ENCODE assay signal across 10 mouse cellular contexts in the genomic region with DNA sequence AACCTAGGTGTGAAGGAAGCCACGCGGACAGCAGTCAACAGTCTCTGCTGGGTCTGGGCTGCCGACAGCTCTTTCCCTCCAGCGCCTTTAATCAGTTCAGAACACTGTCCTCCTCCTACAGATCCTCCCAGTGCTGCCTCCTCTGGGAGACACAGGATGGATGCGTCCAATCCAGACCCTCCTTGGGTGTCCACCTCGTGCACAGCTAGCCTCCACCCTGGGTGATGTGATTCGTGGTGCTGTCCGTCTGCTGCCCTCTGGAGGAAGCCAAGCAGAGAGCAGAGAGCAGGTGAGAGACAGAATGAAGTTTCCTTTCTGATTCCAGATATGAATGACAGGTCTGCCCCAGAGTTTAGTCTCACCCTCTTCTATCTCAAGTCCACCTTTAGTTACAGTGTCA. TPM values are rescaled to one million over a fixed set of nuclear protein-coding genes. Genes with fewer than 3 reads are reported as not detected.
A peak's percentile ranks its signal among the peaks of the same experiment; 100 is the strongest.
DNase-seq lines count a peak whose midpoint lies in the region; ATAC-seq lines count a peak whose summit lies in the region.
"Had no signal": no experiment of that assay in that cellular context is flagged by ENCODE, and none has a peak within 500 bp of the region (broad histone marks: within the 10 kb centered on the region; RNA-seq: fewer than 3 reads in every experiment).

No protein-coding gene starts in this region.

- no peaks in the 10 kb centered on the region for H3K27me3 ChIP-seq in heart, embryonic 16.5 days (ENCODE audit: control insufficient read depth, insufficient read depth, low read length)
- H3K27me3 ChIP-seq: limb, embryonic 13.5 days had no signal

- no peak overlapping the region for H3K9ac ChIP-seq in heart, embryonic 16.5 days (ENCODE audit: low read length)
- H3K9ac ChIP-seq: limb, embryonic 13.5 days had no signal

- H3K9me3 ChIP-seq in heart, embryonic 16.5 days (replicated peaks; ENCODE audit: control insufficient read depth, low read length), result no peaks in the 10 kb centered on the region
- H3K9me3 ChIP-seq: limb, embryonic 13.5 days had no signal

- H3K4me3 ChIP-seq in heart, embryonic 16.5 days (ENCODE audit: low read length), result no peak overlapping the region
- H3K4me3 ChIP-seq: erythroblast, embryonic 14.5 days; limb, embryonic 13.5 days had no signal

- no peak for ATAC-seq in cerebellum, adult (ENCODE audit: insufficient number of reproducible peaks, low FRiP score, low TSS enrichment)
- 0 out of 2 replicates have a peak, but pooled peaks have one; percentile 52 for ATAC-seq in heart, embryonic 16.5 days (replicated peaks; ENCODE audit: extremely low read depth, insufficient read depth, low FRiP score)

- no peaks in the 10 kb centered on the region for H3K36me3 ChIP-seq in heart, embryonic 16.5 days (ENCODE audit: control insufficient read depth, insufficient read depth)
- H3K36me3 ChIP-seq: limb, embryonic 13.5 days had no signal

- H3K4me1 ChIP-seq in heart, embryonic 16.5 days (ENCODE audit: control insufficient read depth, insufficient read depth, low read length), result no peaks in the 10 kb centered on the region

- H3K27ac ChIP-seq in heart, embryonic 16.5 days (ENCODE audit: low read length), result no peak overlapping the region
- H3K27ac ChIP-seq: limb, embryonic 13.5 days had no signal

- no peak overlapping the region for H3K4me2 ChIP-seq in heart, embryonic 16.5 days (ENCODE audit: low read depth, low read length)
- H3K4me2 ChIP-seq: limb, embryonic 13.5 days had no signal

- DNase-seq in cerebellum, adult 18-20 months, result peak; percentile 5 to 10
- peak; percentile 26 for DNase-seq in right cerebral cortex, adult 18-20 months
- no peak for DNase-seq in right cerebral cortex, postnatal 36 days (ENCODE audit: low spot score in 2 of 2)
- peak; percentile 36 to 40 for DNase-seq in layer of hippocampus, postnatal 10 days (ENCODE audit: low spot score in 2 of 2)
- peak; percentile 18 for DNase-seq in ovary, postnatal 10 days (ENCODE audit: low spot score)
- DNase-seq in MN1 (ENCODE audit: low spot score), result no peak

- WGBS in heart, embryonic 16.5 days, result 27% methylated on average over 8 of the region's 8 CpGs

RNA-seq across cellular contexts. Expression of a gene that starts 6.1 kb away (rescaled TPM):
- polyA plus RNA-seq in heart, embryonic 16.5 days (2015; fragmentation: Nextera tagmentation; extraction: Ambion mirVana), result 29.4 and 35.2 TPM in 2 replicates
- total RNA-seq in layer of hippocampus, postnatal 10 days (2021), result 1 to 10 TPM; 7.3 to 7.4 TPM

Comparison
In these comparisons a context has a peak if more than half of its experiments do, and no peak if none do; other contexts are left out.
1. DNase-seq: peak in cerebellum, adult 18-20 months (2 of 2), right cerebral cortex, adult 18-20 months (single experiment), layer of hippocampus, postnatal 10 days (2 of 2) and ovary, postnatal 10 days (single experiment); none in right cerebral cortex, postnatal 36 days (0 of 2) and MN1 (single experiment).